Mouse (Mus musculus): ENCODE results near the gene Cactin.

- TF ChIP-seq MAX (IDR thresholded peaks at IDR 0.05) (no peak), CTCF (IDR thresholded peaks at IDR 0.05; ENCODE audit: control insufficient read depth, insufficient read depth, insufficient read length) (no peak), MYOD1 (IDR thresholded peaks at IDR 0.05; ENCODE audit: control insufficient read depth, insufficient read length, low read depth) (no peak)
Measured at GRCm38 (mm10) chr10:81334324-81334723, 13.4 kb downstream of the Cactin start.
